Mouse (Mus musculus): ENCODE measurements around the gene Kcnip1. TPM values are rescaled to one million over a fixed set of nuclear protein-coding genes. Genes with fewer than 3 reads are reported as not detected.

The Kcnip1 gene
- total RNA-seq, 2 experiments from 2014 or later: not detected

- ATAC-seq (replicated peaks; ENCODE audit: low FRiP score, poor library complexity, severe bottlenecking): no peak
Observed at GRCm38 (mm10) chr11:33944067-33944785, 48.7 kb downstream of the Kcnip1 start.

GRCm38 (mm10) chr11:33943565-33943964, 49.4 kb downstream of the Kcnip1 start:
- ATAC-seq (replicated peaks; ENCODE audit: low FRiP score, poor library complexity, severe bottlenecking): no peak

- no peak for ATAC-seq (replicated peaks; ENCODE audit: low FRiP score, poor library complexity, severe bottlenecking)
Observed at GRCm38 (mm10) chr11:33939456-33940113, 53.4 kb downstream of the Kcnip1 start.

GRCm38 (mm10) chr11:33938561-33939274, 54.2 kb downstream of the Kcnip1 start:
- 0 out of 2 replicates have a peak, but pooled peaks have one; percentile 28 for ATAC-seq (replicated peaks; ENCODE audit: low FRiP score, poor library complexity, severe bottlenecking)

- no peak for ATAC-seq (replicated peaks; ENCODE audit: low FRiP score, poor library complexity, severe bottlenecking)
Observed at GRCm38 (mm10) chr11:33937641-33938040, 55.3 kb downstream of the Kcnip1 start.

- ATAC-seq (replicated peaks; ENCODE audit: low FRiP score, poor library complexity, severe bottlenecking): peak; percentile 66; the same call in 1 of the 2 replicates
Observed at GRCm38 (mm10) chr11:33934286-33934685, 58.7 kb downstream of the Kcnip1 start.

- no peak for ATAC-seq (replicated peaks; ENCODE audit: low FRiP score, poor library complexity, severe bottlenecking)
Observed at GRCm38 (mm10) chr11:33932386-33933111, 60.4 kb downstream of the Kcnip1 start.

- ATAC-seq (replicated peaks; ENCODE audit: low FRiP score, poor library complexity, severe bottlenecking): no peak
Observed at GRCm38 (mm10) chr11:33931836-33932385, 61.0 kb downstream of the Kcnip1 start.

- ATAC-seq (replicated peaks; ENCODE audit: low FRiP score, poor library complexity, severe bottlenecking): no peak
Observed at GRCm38 (mm10) chr11:33929412-33929811, 63.5 kb downstream of the Kcnip1 start.

GRCm38 (mm10) chr11:33928658-33929057, 64.3 kb downstream of the Kcnip1 start:
- no peak for ATAC-seq (replicated peaks; ENCODE audit: low FRiP score, poor library complexity, severe bottlenecking)

GRCm38 (mm10) chr11:33927836-33928235, 65.1 kb downstream of the Kcnip1 start:
- ATAC-seq (replicated peaks; ENCODE audit: low FRiP score, poor library complexity, severe bottlenecking): no peak

GRCm38 (mm10) chr11:33927321-33927720, 65.6 kb downstream of the Kcnip1 start:
- no peak for ATAC-seq (replicated peaks; ENCODE audit: low FRiP score, poor library complexity, severe bottlenecking)

GRCm38 (mm10) chr11:33926551-33926950, 66.4 kb downstream of the Kcnip1 start:
- no peak for ATAC-seq (replicated peaks; ENCODE audit: low FRiP score, poor library complexity, severe bottlenecking)

GRCm38 (mm10) chr11:33925778-33926177, 67.2 kb downstream of the Kcnip1 start:
- no peak for ATAC-seq (replicated peaks; ENCODE audit: low FRiP score, poor library complexity, severe bottlenecking)

- ATAC-seq (replicated peaks; ENCODE audit: low FRiP score, poor library complexity, severe bottlenecking): no peak
Observed at GRCm38 (mm10) chr11:33923031-33923430, 69.9 kb downstream of the Kcnip1 start.

- no peak for ATAC-seq (replicated peaks; ENCODE audit: low FRiP score, poor library complexity, severe bottlenecking)
Observed at GRCm38 (mm10) chr11:33921451-33921850, 71.5 kb downstream of the Kcnip1 start.

- ATAC-seq (replicated peaks; ENCODE audit: low FRiP score, poor library complexity, severe bottlenecking): no peak
Observed at GRCm38 (mm10) chr11:33919826-33920225, 73.1 kb downstream of the Kcnip1 start.

- no peak for ATAC-seq (replicated peaks; ENCODE audit: low FRiP score, poor library complexity, severe bottlenecking)
Observed at GRCm38 (mm10) chr11:33918424-33918823, 74.5 kb downstream of the Kcnip1 start.

- ATAC-seq (replicated peaks; ENCODE audit: low FRiP score, poor library complexity, severe bottlenecking): no peak
Observed at GRCm38 (mm10) chr11:33917574-33917973, 75.4 kb downstream of the Kcnip1 start.

- no peak for ATAC-seq (replicated peaks; ENCODE audit: low FRiP score, poor library complexity, severe bottlenecking)
Observed at GRCm38 (mm10) chr11:33914216-33914615, 78.7 kb downstream of the Kcnip1 start.
